Mouse (Mus musculus) right cerebral cortex, postnatal 10 days (tissue): ENCODE results near the gene 1810037I17Rik.
"Not testable (repeated sequence)": the region's sequence is repeated elsewhere in the genome, so short reads cannot be mapped to it uniquely, and the experiment has no call there.

Experiments
- DNase-seq, 2 experiments: peaks; one replicate each; pipeline ENCODE4 v3.0.0; 2021; ENCODE audit warnings: low spot score in 2 of 2

Gene 1810037I17Rik

GRCm38 (mm10) chr3:122932466-122932865 lies 8.5 kb downstream of the 1810037I17Rik start:
- no peak for DNase-seq

DNA sequence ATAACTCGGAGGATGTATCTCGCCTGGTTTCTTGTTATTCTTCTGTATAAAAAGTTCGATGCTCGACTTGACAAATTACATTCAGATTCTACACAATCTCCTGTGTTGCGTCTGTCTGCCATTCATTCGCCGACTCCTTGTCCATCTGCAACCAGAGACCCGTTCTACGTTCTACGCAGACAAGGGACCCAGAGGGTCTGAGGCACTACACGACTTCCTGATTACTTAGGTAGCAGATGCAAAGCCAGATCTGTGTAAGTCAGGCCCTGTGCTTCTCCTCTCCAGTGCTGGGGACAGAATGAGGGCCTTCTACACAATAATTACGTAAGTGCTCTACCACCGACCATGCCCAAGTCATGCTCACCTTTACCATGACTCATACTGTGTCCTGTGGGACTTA lies 13.2 kb downstream of the 1810037I17Rik start:
- DNase-seq = not testable (repeated sequence)

GRCm38 (mm10) chr3:122939215-122939614 lies 15.2 kb downstream of the 1810037I17Rik start:
- peak in 1 of 2 experiments; percentile 59 for DNase-seq

DNA sequence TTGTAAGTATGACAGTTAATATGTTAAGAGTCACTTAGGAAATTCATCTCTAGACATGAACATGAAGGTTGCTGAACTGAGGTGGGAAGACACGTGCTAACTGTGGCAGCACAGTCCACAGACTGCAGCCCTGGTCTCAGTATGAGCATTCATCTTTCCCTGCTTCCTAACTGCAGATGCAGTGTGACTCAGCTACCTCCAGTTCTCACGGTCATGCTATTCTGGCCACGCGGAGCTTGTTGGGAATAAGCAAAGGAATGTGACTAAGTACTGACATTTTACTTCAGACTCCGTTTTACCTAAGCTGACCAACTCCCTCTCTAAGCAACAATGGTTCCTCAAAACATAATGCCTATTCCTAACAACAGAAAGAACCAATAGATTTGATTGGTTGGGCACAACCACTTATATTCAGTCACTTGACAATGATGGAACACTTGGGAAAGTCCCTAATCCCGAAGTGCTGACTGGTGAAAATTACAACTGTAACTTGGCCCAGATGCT lies 19.4 kb downstream of the 1810037I17Rik start:
- no peak for DNase-seq

DNA sequence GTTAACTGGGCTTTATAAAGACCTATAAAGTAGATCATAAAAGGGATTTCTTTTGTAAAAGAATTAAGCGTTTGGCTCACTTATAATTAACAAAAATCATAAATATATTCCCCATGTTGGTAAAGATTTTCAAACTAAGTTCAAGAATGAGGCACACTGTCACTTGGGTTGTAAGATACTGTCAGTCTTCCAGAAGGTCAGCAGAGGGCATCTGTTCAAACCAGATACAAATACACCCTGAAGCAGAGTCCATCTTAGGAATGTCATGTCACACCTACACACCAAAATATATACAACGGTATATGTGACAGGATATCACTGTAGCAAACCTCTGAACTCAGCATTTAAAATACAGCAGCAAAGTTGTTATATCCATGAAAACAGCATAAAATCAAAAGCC lies 26.1 kb downstream of the 1810037I17Rik start:
- DNase-seq = no peak

DNA sequence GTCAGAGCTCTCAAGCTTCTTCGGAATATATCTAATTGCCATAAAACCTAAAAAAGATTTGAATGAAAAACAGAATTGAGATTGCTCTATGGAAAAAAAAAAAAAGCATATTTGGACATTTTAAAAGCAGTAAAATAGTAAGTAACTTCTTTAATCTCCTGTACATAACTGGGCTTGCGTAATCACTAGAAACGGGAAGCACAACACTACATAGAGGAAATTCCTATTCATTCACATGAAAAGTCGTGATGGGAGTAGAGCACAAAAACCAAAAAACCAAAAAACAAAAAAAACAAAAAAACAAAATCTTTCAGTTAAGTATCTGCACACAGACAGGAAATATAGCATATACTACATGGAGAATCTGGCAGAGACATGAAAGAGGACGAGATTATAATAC lies 40.3 kb downstream of the 1810037I17Rik start:
- no peak for DNase-seq

DNA sequence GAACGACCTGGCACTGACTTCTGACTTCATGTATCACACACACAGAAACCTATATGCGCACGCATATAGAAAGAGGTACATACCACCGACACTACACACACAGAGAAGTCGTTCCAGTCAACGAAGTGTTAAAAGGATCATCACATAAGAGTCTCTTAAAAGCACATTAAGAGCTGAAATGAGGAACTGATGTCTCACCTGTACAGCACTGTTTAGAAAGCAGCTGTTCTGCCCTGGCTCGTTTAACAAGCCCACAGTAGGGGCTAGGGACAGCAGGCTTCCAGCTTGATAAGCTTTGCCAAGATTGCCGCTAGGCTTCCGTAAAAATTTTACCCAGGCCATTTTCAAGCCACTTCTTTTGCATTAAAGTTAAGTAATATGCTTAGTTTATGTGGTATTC lies 44.4 kb downstream of the 1810037I17Rik start:
- no peak for DNase-seq

DNA sequence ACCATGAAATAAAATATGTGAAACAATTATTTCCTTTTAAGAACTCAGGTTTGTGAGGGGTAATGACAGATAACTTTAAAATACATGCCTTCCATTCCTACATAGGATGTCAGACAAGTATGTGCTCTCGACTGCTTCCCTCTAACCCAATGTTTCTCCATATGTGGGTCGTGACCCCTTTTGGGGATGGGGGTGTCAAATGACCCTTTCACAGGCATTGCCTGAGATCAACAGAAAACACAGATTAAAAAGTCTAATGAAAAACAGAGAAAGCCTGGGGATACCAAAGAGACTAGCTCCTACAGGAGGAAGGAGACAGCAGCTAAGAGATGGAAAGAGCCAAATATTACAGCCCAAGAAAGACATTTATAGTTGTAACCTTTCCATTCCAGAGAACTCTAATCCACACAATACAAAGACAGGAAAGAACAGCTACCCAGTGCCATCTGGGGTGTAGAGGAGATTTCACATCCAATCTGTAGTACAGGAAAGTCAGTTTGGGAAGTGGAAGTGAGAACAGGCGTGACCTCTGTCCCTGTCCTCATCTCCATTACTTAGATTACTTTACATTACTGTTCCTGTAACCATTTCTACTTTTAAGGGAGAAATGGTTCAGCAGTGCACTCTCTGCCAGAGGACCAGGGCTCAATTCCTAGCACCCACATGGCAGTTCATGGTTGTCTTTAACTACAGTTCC lies 48.3 kb downstream of the 1810037I17Rik start:
- DNase-seq = no peak

DNA sequence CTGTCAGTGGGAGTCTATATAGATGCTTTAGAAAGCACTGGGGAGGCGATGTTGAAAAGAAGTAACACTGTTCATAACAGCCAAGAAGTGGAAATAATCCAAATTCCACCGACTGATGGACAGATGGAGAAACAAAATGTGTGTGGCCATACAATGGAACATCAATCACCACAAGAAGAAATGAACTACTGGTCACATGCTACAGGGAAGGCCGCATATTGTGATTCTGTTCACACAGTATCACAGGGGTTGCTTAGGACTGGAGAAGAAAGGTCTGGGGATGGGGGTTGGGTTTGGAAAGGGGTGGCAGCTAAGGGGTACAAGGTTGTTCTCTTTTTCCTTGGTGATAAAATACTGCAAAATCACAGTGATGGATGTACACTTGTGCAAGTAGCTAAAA lies 50.8 kb downstream of the 1810037I17Rik start:
- DNase-seq = no peak

GRCm38 (mm10) chr3:122975363-122975762 lies 51.4 kb downstream of the 1810037I17Rik start:
- peak in 1 of 2 experiments; percentile 32 for DNase-seq
